Mouse (Mus musculus) embryonic facial prominence, embryonic 14.5 days (tissue): Measurements from ENCODE around the gene Gm12789. TPM values are rescaled to one million over a fixed set of nuclear protein-coding genes. Genes with fewer than 3 reads are reported as not detected.

Experiments used
- polyA plus RNA-seq: library from polyadenylated mRNA; unstranded; fragments of >200 nt; fragmentation: Nextera tagmentation; extraction: Ambion mirVana; gene quantifications from 2 replicates; pipeline ENCODE4 v1.2.1, GENCODE M21; 2014

Gene Gm12789
- polyA plus RNA-seq, 1 experiment from 2014 or later, result not detected

Other genes with a start within 250 kb of the Gm12789 start
- gene B020004J07Rik, start 142.6 kb upstream of the Gm12789 start, polyA plus RNA-seq, result not detected in 2 replicates
- not detected in 2 replicates for gene C130073F10Rik, start 92.8 kb upstream of the Gm12789 start, polyA plus RNA-seq
- not detected in 2 replicates for gene Gm12800, start 77.5 kb upstream of the Gm12789 start, polyA plus RNA-seq
- gene Gm12794, start 46.2 kb upstream of the Gm12789 start, polyA plus RNA-seq, result not detected in 2 replicates
- gene Gm12790, start 5.6 kb upstream of the Gm12789 start, polyA plus RNA-seq, result not detected in 2 replicates
- 19.1 and 19.4 TPM in 2 replicates for gene Pde4b, start 100.9 kb downstream of the Gm12789 start, polyA plus RNA-seq